ENCODE assay signal across 14 mouse cellular contexts in the genomic region with DNA sequence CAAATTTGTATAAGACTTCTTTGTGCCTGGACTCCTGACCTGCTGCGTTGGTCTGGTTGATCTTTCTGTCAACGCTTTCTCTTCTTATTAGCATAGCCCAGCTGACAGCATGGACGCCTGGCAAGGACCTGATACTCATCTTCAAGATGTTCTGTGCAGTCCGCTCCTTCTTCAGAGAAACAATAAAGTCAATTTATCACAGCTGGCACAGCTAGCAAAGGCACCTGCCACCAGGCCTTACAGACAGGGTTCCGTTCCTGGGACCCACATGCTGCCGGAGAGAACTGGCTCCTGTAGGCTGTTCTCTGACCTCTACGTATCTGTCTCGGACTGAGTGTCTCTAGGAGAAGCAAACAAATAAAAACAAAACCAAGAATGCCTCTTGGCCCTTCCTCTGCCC.
"Had no signal": no experiment of that assay in that cellular context is flagged by ENCODE, and none has a peak within 500 bp of the region (broad histone marks: within the 10 kb centered on the region; RNA-seq: fewer than 3 reads in every experiment).

No protein-coding gene starts in this region.

- H3K27me3 ChIP-seq: liver, embryonic 13.5 days; midbrain, embryonic 13.5 days; neural tube, embryonic 12.5 days; neural tube, embryonic 15.5 days had no signal

- H3K27ac ChIP-seq: liver, embryonic 13.5 days; midbrain, embryonic 13.5 days; neural tube, embryonic 12.5 days; neural tube, embryonic 15.5 days had no signal

- H3K4me2 ChIP-seq: liver, embryonic 13.5 days; midbrain, embryonic 13.5 days; neural tube, embryonic 12.5 days; neural tube, embryonic 15.5 days had no signal

- H3K4me1 ChIP-seq: liver, embryonic 13.5 days; midbrain, embryonic 13.5 days; neural tube, embryonic 12.5 days; neural tube, embryonic 15.5 days had no signal

- ATAC-seq: midbrain, embryonic 13.5 days had no signal

- H3K9ac ChIP-seq: liver, embryonic 13.5 days; midbrain, embryonic 13.5 days; neural tube, embryonic 12.5 days; neural tube, embryonic 15.5 days had no signal

- H3K9me3 ChIP-seq: liver, embryonic 13.5 days; midbrain, embryonic 13.5 days; neural tube, embryonic 12.5 days; neural tube, embryonic 15.5 days had no signal

- H3K4me3 ChIP-seq: liver, embryonic 13.5 days; midbrain, embryonic 13.5 days; neural tube, embryonic 12.5 days; neural tube, embryonic 15.5 days had no signal

- H3K36me3 ChIP-seq: liver, embryonic 13.5 days; midbrain, embryonic 13.5 days; neural tube, embryonic 12.5 days; neural tube, embryonic 15.5 days had no signal

- DNase-seq: kidney, adult 9 months; kidney, postnatal 14 days; kidney, postnatal 4 days; liver, embryonic 13.5 days; lung, adult 2 months; lung, postnatal 14 days; lung, postnatal 4 days; right cerebral cortex, adult 18-20 months; right cerebral cortex, postnatal 14 days; right cerebral cortex, postnatal 4 days; thymus, postnatal 36 days had no signal
